11 mouse cellular contexts compared by ENCODE assay signal in the genomic region with DNA sequence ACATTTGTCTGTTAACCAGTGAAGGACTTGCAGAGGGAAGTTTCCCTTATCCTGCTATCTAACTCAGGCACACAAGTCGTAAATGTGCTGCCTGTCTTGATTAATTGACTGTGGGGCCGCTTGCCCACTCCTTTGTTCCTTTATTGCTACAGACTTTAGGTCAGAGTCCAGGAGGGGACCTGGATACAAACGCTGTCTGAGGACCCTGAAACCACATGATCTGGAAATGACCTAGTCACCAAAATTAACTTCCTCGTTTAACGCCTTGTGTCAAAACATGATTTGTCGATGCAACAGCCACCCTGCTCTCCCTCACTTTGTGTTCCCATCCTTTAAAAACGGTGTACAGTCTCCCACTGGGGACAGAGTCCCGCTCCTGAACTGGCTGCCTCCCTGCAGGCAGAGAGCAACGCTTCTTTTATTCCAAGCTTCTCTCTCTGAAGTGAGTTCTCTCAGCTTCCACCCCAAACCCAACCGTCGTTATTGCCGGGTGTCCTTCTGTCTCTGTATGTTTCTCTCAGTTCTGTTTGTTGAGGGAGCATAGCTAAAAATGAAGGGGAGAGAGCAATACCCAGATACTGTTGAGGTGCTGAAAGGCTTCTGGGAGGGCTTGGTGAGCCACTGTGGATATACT. TPM values are rescaled to one million over a fixed set of nuclear protein-coding genes. Genes with fewer than 3 reads are reported as not detected.
DNase-seq lines count a peak whose midpoint lies in the region; ATAC-seq and TF ChIP-seq lines count a peak whose summit lies in the region.
"Had no signal": no experiment of that assay in that cellular context is flagged by ENCODE, and none has a peak within 500 bp of the region (broad histone marks: within the 10 kb centered on the region; RNA-seq: fewer than 3 reads in every experiment).

No protein-coding gene starts in this region.

- no peaks in the 10 kb centered on the region for H3K27me3 ChIP-seq in kidney, adult 2 months (replicated peaks; ENCODE audit: control insufficient read depth, insufficient read depth, low read length)
- peaks cover 6% of the 10 kb centered on the region; the same call in 1 of the 2 replicates for H3K27me3 ChIP-seq in limb, embryonic 12.5 days
- no peaks in the 10 kb centered on the region for H3K27me3 ChIP-seq in neural tube, embryonic 13.5 days
- H3K27me3 ChIP-seq: embryonic facial prominence, embryonic 13.5 days had no signal

- H3K27ac ChIP-seq in kidney, adult 2 months (ENCODE audit: insufficient read depth, low read depth, low read length) = no peak overlapping the region
- H3K27ac ChIP-seq in limb, embryonic 12.5 days = no peak overlapping the region; the same call in 1 of the 2 replicates
- no peak overlapping the region for H3K27ac ChIP-seq in neural tube, embryonic 13.5 days (replicated peaks)
- H3K27ac ChIP-seq: embryonic facial prominence, embryonic 13.5 days; left cerebral cortex, adult 2 months had no signal

- H3K36me3 ChIP-seq in kidney, adult 2 months (ENCODE audit: control insufficient read depth, insufficient read depth, low read length) = no peaks in the 10 kb centered on the region
- H3K36me3 ChIP-seq in limb, embryonic 12.5 days = no peaks in the 10 kb centered on the region
- H3K36me3 ChIP-seq in neural tube, embryonic 13.5 days = peaks cover 4% of the 10 kb centered on the region; the same call in 1 of the 2 replicates
- H3K36me3 ChIP-seq: embryonic facial prominence, embryonic 13.5 days had no signal

- H3K9me3 ChIP-seq in limb, embryonic 12.5 days = peaks cover 18% of the 10 kb centered on the region
- H3K9me3 ChIP-seq in neural tube, embryonic 13.5 days = peaks cover 4% of the 10 kb centered on the region

- no peak for TF ChIP-seq POLR2A in kidney, adult 2 months (IDR thresholded peaks at IDR 0.05; ENCODE audit: low read depth, low read length)

- ATAC-seq in limb, embryonic 12.5 days (ENCODE audit: insufficient number of reproducible peaks, insufficient read depth, low FRiP score, low TSS enrichment, low read depth) = no peak
- ATAC-seq in neural tube, embryonic 13.5 days (ENCODE audit: low read depth) = no peak
- no peak for ATAC-seq in frontal cortex, adult (ENCODE audit: low TSS enrichment)

- 9% methylated on average over 12 of the region's 12 CpGs for WGBS in kidney, adult 2 months
- 5% methylated on average over 12 of the region's 12 CpGs for WGBS in limb, embryonic 12.5 days
- 3% methylated on average over 12 of the region's 12 CpGs for WGBS in neural tube, embryonic 13.5 days

- H3K4me3 ChIP-seq in kidney, adult 2 months (ENCODE audit: insufficient read depth, low read depth, low read length) = no peak overlapping the region
- H3K4me3 ChIP-seq in limb, embryonic 12.5 days (replicated peaks) = no peak overlapping the region
- no peak overlapping the region for H3K4me3 ChIP-seq in neural tube, embryonic 13.5 days
- H3K4me3 ChIP-seq: embryonic facial prominence, embryonic 13.5 days; left cerebral cortex, adult 2 months had no signal

- DNase-seq in kidney, adult 2 months = peak; percentile 38
- no peak for DNase-seq in kidney, postnatal 10 days
- peak; percentile 68 for DNase-seq in embryo, embryonic 10.5 days (ENCODE audit: low spot score)
- no peak for DNase-seq in left cerebral cortex, adult 11 months (ENCODE audit: low spot score)
- DNase-seq in right cerebral cortex, postnatal 25 days = no peak
- DNase-seq: adrenal gland, adult 2 months had no signal

- H3K4me2 ChIP-seq in limb, embryonic 12.5 days = peak overlapping the region; percentile 11; the same call in 1 of the 2 replicates
- peak overlapping the region; percentile 24; the same call in 1 of the 2 replicates for H3K4me2 ChIP-seq in neural tube, embryonic 13.5 days
- H3K4me2 ChIP-seq: embryonic facial prominence, embryonic 13.5 days had no signal

- no peak overlapping the region for H3K9ac ChIP-seq in limb, embryonic 12.5 days (replicated peaks)
- no peak overlapping the region for H3K9ac ChIP-seq in neural tube, embryonic 13.5 days
- H3K9ac ChIP-seq: embryonic facial prominence, embryonic 13.5 days had no signal

- peaks cover 14% of the 10 kb centered on the region; the same call in 1 of the 2 replicates for H3K4me1 ChIP-seq in kidney, adult 2 months (ENCODE audit: control insufficient read depth, insufficient read depth, low read length)
- peaks cover 14% of the 10 kb centered on the region; the same call in 1 of the 2 replicates for H3K4me1 ChIP-seq in limb, embryonic 12.5 days (replicated peaks)
- peaks cover 31% of the 10 kb centered on the region for H3K4me1 ChIP-seq in neural tube, embryonic 13.5 days (replicated peaks)

- TF ChIP-seq CTCF in kidney, adult 2 months (conservative IDR thresholded peaks at IDR 0.05; ENCODE audit: insufficient read depth, insufficient read length, low read depth, low read length) = no peak

RNA-seq across cellular contexts. Expression of a gene that starts 13.1 kb away (rescaled TPM):
- polyA plus RNA-seq in kidney, adult 2 months (2012; rRNA removed) = 5.3 and 6.4 TPM in 2 replicates
- 37.7 and 42.0 TPM in 2 replicates for polyA plus RNA-seq in limb, embryonic 12.5 days (2016; fragmentation: Nextera tagmentation; extraction: Ambion mirVana)
- 29.9 and 31.2 TPM in 2 replicates for polyA plus RNA-seq in neural tube, embryonic 13.5 days (2015; fragmentation: Nextera tagmentation; extraction: Ambion mirVana)

Comparison
In these comparisons a context has a peak if more than half of its experiments do, and no peak if none do; other contexts are left out.
1. DNase-seq: peak in kidney, adult 2 months (single experiment) and embryo, embryonic 10.5 days (single experiment); none in kidney, postnatal 10 days (single experiment), left cerebral cortex, adult 11 months (single experiment) and right cerebral cortex, postnatal 25 days (single experiment).